Mouse (Mus musculus) kidney, postnatal 25 days (tissue): ENCODE results near the gene Mob3c.

ENCODE experiments used
- DNase-seq, 2 experiments: peaks; one replicate each; pipeline ENCODE4 v3.0.0; 2021; ENCODE audit warnings: mixed read lengths in 2 of 2

Gene Mob3c

GRCm38 (mm10) chr4:115827888-115828571 lies at the start of gene Mob3c:
Gene Mob3c (plus strand): TSS chr4:115828092.
- peak; percentile 84 to 93 for DNase-seq

- DNase-seq, result no peak
Measured at GRCm38 (mm10) chr4:115780269-115780668, 47.6 kb upstream of the Mob3c start.

GRCm38 (mm10) chr4:115780918-115781317 lies 47.0 kb upstream of the Mob3c start, which contains the start of gene Tex38:
Gene Tex38 (minus strand): TSS chr4:115781018.
- DNase-seq, result no peak

GRCm38 (mm10) chr4:115782026-115782805 lies 45.7 kb upstream of the Mob3c start:
- DNase-seq, result no peak

GRCm38 (mm10) chr4:115784769-115785510 lies 43.0 kb upstream of the Mob3c start, which contains the start of gene Atpaf1:
Gene Atpaf1 (plus strand): TSS chr4:115784812.
- DNase-seq, result peak; percentile 70 to 84

- DNase-seq, result peak in 1 of 2 experiments; percentile 11
Measured at GRCm38 (mm10) chr4:115785511-115786034, 42.3 kb upstream of the Mob3c start.

GRCm38 (mm10) chr4:115790864-115791263 lies 37.0 kb upstream of the Mob3c start:
- no peak for DNase-seq

GRCm38 (mm10) chr4:115795360-115795759 lies 32.5 kb upstream of the Mob3c start:
- DNase-seq, result no peak

GRCm38 (mm10) chr4:115799981-115800380 lies 27.9 kb upstream of the Mob3c start:
- no peak for DNase-seq

- DNase-seq, result no peak
Measured at GRCm38 (mm10) chr4:115812326-115812725, 15.6 kb upstream of the Mob3c start.

GRCm38 (mm10) chr4:115815606-115816005 lies 12.3 kb upstream of the Mob3c start:
- no peak for DNase-seq

GRCm38 (mm10) chr4:115820199-115820598 lies 7.7 kb upstream of the Mob3c start:
- DNase-seq, result no peak

- no peak for DNase-seq
Measured at GRCm38 (mm10) chr4:115820944-115821343, 6.9 kb upstream of the Mob3c start.

- DNase-seq, result no peak
Measured at GRCm38 (mm10) chr4:115821431-115821830, 6.5 kb upstream of the Mob3c start.

GRCm38 (mm10) chr4:115821928-115822327 lies 6.0 kb upstream of the Mob3c start:
- peak in 1 of 2 experiments; percentile 40 for DNase-seq

GRCm38 (mm10) chr4:115824178-115824577 lies 3.7 kb upstream of the Mob3c start:
- DNase-seq, result no peak

- DNase-seq, result no peak
Measured at GRCm38 (mm10) chr4:115825271-115825670, 2.6 kb upstream of the Mob3c start.

GRCm38 (mm10) chr4:115827066-115827465 lies 826 bp upstream of the Mob3c start:
- no peak for DNase-seq

GRCm38 (mm10) chr4:115827535-115827887 lies 381 bp upstream of the Mob3c start:
- DNase-seq, result no peak

- no peak for DNase-seq
Measured at GRCm38 (mm10) chr4:115828572-115828902, 645 bp downstream of the Mob3c start.

- DNase-seq, result peak; percentile 3 to 46
Measured at GRCm38 (mm10) chr4:115830491-115830890, 2.6 kb downstream of the Mob3c start.

GRCm38 (mm10) chr4:115831221-115831620 lies 3.3 kb downstream of the Mob3c start:
- no peak for DNase-seq

- no peak for DNase-seq
Measured at GRCm38 (mm10) chr4:115832040-115832439, 4.1 kb downstream of the Mob3c start.
